Mouse (Mus musculus) forebrain, embryonic 11.5 days (tissue): ENCODE data around the gene Mdm2. TPM values are rescaled to one million over a fixed set of nuclear protein-coding genes. Genes with fewer than 3 reads are reported as not detected.
A peak's percentile ranks its signal among the peaks of the same experiment; 100 is the strongest.

ENCODE experiments used
- ATAC-seq: fragments of 200-750 bp; cut with Nextera tagmentation; replicated peaks from 2 replicates; pipeline ENCODE4 v1.8.0; 2017; ENCODE audit warnings: moderate TSS enrichment; ENCODE audit not compliant: low FRiP score
- DNase-seq: peaks from one replicate; pipeline ENCODE4 v3.0.0-alpha.2; 2017; ENCODE audit warnings: low spot score
- H3K27ac ChIP-seq: fragments of 300-500 bp; sonication (generic); 2 replicates; pipeline ENCODE4 v1.5.1; 2014; ENCODE audit warnings: low read depth, low read length
- H3K27me3 ChIP-seq: fragments of 300-500 bp; sonication (generic); 2 replicates; pipeline ENCODE4 v1.6.1; 2014; ENCODE audit warnings: mild to moderate bottlenecking, low read length, mixed read lengths; ENCODE audit not compliant: control insufficient read depth, insufficient read depth
- H3K36me3 ChIP-seq: fragments of 300-500 bp; sonication (generic); 2 replicates; pipeline ENCODE4 v1.6.1; 2014; ENCODE audit warnings: mild to moderate bottlenecking, low read length, moderate library complexity, mixed read lengths; ENCODE audit not compliant: control insufficient read depth, insufficient read depth
- H3K4me1 ChIP-seq: fragments of 300-500 bp; sonication (generic); replicated peaks from 2 replicates; pipeline ENCODE4 v1.6.1; 2014; ENCODE audit warnings: low read length, mixed read lengths; ENCODE audit not compliant: control insufficient read depth, insufficient read depth
- H3K4me2 ChIP-seq: fragments of 300-500 bp; sonication (generic); 2 replicates; pipeline ENCODE4 v1.6.1; 2014; ENCODE audit warnings: low read depth, mild to moderate bottlenecking, low read length, moderate library complexity, mixed read lengths; ENCODE audit not compliant: severe bottlenecking
- H3K4me3 ChIP-seq: fragments of 300-500 bp; sonication (generic); 2 replicates; pipeline ENCODE4 v1.5.1; 2014; ENCODE audit warnings: low read depth, low read length
- H3K9ac ChIP-seq: fragments of 300-500 bp; sonication (generic); 2 replicates; pipeline ENCODE4 v1.6.1; 2014; ENCODE audit warnings: low read length
- H3K9me3 ChIP-seq: fragments of 300-500 bp; sonication (generic); 2 replicates; pipeline ENCODE4 v1.6.1; 2016; ENCODE audit warnings: low read length, mixed read lengths; ENCODE audit not compliant: control insufficient read depth
- WGBS: fragments of 180-500 bp; shearing (Covaris S2); extraction: QIAGEN DNeasy Blood & Tissue Kit; methylation state at CpG from one replicate; pipeline ENCODE4 v1.1.7; 2014; 5-methylcytosine and 5-hydroxymethylcytosine counted together
- polyA plus RNA-seq: library from polyadenylated mRNA; unstranded; fragments of >200 nt; fragmentation: Nextera tagmentation; extraction: Ambion mirVana; gene quantifications from 2 replicates; pipeline ENCODE4 v1.2.1, GENCODE M21; 2014

Gene Mdm2
- polyA plus RNA-seq, 1 experiment from 2014 or later, result 91.6 TPM

GRCm38 (mm10) chr10:117647158-117647505, 63.4 kb downstream of the Mdm2 start:
- Histone ChIP-seq H3K27ac (no peak overlapping the region), H3K36me3 (no peaks in the 10 kb centered on the region), H3K27me3 (no peaks in the 10 kb centered on the region), H3K4me3 (no peak overlapping the region), H3K4me1 (no peaks in the 10 kb centered on the region), H3K4me2 (no peak overlapping the region), H3K9ac (no peak overlapping the region), H3K9me3 (no peaks in the 10 kb centered on the region)
- 65% methylated on average over 13 of the region's 13 CpGs for WGBS
- peak; percentile 42; the same call in 1 of the 2 replicates for ATAC-seq
- DNase-seq, result no peak

GRCm38 (mm10) chr10:117646482-117647157, 63.9 kb downstream of the Mdm2 start:
- no peaks in the 10 kb centered on the region for H3K9me3 ChIP-seq
- H3K36me3 ChIP-seq, result no peaks in the 10 kb centered on the region
- no peak overlapping the region for H3K4me3 ChIP-seq
- H3K4me2 ChIP-seq, result no peak overlapping the region
- ATAC-seq (no peak), DNase-seq (no peak)
- no peaks in the 10 kb centered on the region for H3K27me3 ChIP-seq
- WGBS, result 88% methylated on average over 5 of the region's 5 CpGs
- no peak overlapping the region for H3K27ac ChIP-seq
- H3K4me1 ChIP-seq, result no peaks in the 10 kb centered on the region
- no peak overlapping the region for H3K9ac ChIP-seq

GRCm38 (mm10) chr10:117645487-117645964, 65.0 kb downstream of the Mdm2 start:
- H3K36me3 ChIP-seq, result no peaks in the 10 kb centered on the region
- 79% methylated on average over 7 of the region's 7 CpGs for WGBS
- H3K9ac ChIP-seq, result no peak overlapping the region
- no peak overlapping the region for H3K4me2 ChIP-seq
- DNase-seq (no peak), ATAC-seq (no peak)
- H3K27me3 ChIP-seq, result no peaks in the 10 kb centered on the region
- H3K27ac ChIP-seq, result no peak overlapping the region
- H3K4me1 ChIP-seq, result no peaks in the 10 kb centered on the region
- no peak overlapping the region for H3K4me3 ChIP-seq
- no peaks in the 10 kb centered on the region for H3K9me3 ChIP-seq

GRCm38 (mm10) chr10:117644828-117645227, 65.7 kb downstream of the Mdm2 start:
- Histone ChIP-seq H3K4me3 (no peak overlapping the region), H3K9me3 (no peaks in the 10 kb centered on the region), H3K36me3 (no peaks in the 10 kb centered on the region), H3K4me1 (no peaks in the 10 kb centered on the region), H3K27ac (no peak overlapping the region), H3K9ac (no peak overlapping the region), H3K27me3 (no peaks in the 10 kb centered on the region), H3K4me2 (no peak overlapping the region)
- ATAC-seq, result no peak
- DNase-seq, result no peak
- 89% methylated on average over 11 of the region's 11 CpGs for WGBS

- Histone ChIP-seq H3K9me3 (no peaks in the 10 kb centered on the region), H3K27ac (no peak overlapping the region), H3K9ac (no peak overlapping the region), H3K4me3 (no peak overlapping the region), H3K4me1 (no peaks in the 10 kb centered on the region), H3K27me3 (no peaks in the 10 kb centered on the region), H3K36me3 (no peaks in the 10 kb centered on the region), H3K4me2 (no peak overlapping the region)
- 88% methylated on average over 8 of the region's 8 CpGs for WGBS
- no peak for DNase-seq
- no peak for ATAC-seq
Observed at GRCm38 (mm10) chr10:117644429-117644748, 66.2 kb downstream of the Mdm2 start.

GRCm38 (mm10) chr10:117643711-117644428, 66.7 kb downstream of the Mdm2 start:
- H3K36me3 ChIP-seq, result no peaks in the 10 kb centered on the region
- 89% methylated on average over 12 of the region's 12 CpGs for WGBS
- ATAC-seq, result no peak

GRCm38 (mm10) chr10:117643302-117643701, 67.3 kb downstream of the Mdm2 start:
- Histone ChIP-seq H3K9me3 (no peaks in the 10 kb centered on the region), H3K4me2 (no peak overlapping the region), H3K27ac (no peak overlapping the region), H3K4me3 (no peak overlapping the region), H3K4me1 (no peaks in the 10 kb centered on the region), H3K27me3 (no peaks in the 10 kb centered on the region), H3K9ac (no peak overlapping the region), H3K36me3 (no peaks in the 10 kb centered on the region)
- DNase-seq (no peak), ATAC-seq (no peak)
- 83% methylated on average over 6 of the region's 6 CpGs for WGBS

More at GRCm38 (mm10) chr10:117643711-117644428, 66.7 kb downstream of the Mdm2 start:
- no peak overlapping the region for H3K9ac ChIP-seq
- DNase-seq, result no peak
- no peaks in the 10 kb centered on the region for H3K4me1 ChIP-seq
- no peak overlapping the region for H3K4me3 ChIP-seq
- H3K4me2 ChIP-seq, result no peak overlapping the region
- no peak overlapping the region for H3K27ac ChIP-seq
- H3K9me3 ChIP-seq, result no peaks in the 10 kb centered on the region
- H3K27me3 ChIP-seq, result no peaks in the 10 kb centered on the region

GRCm38 (mm10) chr10:117642491-117643262, 67.9 kb downstream of the Mdm2 start:
- ATAC-seq (no peak), DNase-seq (no peak)
- no peaks in the 10 kb centered on the region for H3K4me1 ChIP-seq
- H3K4me2 ChIP-seq, result no peak overlapping the region
- no peaks in the 10 kb centered on the region for H3K36me3 ChIP-seq
- WGBS, result 92% methylated on average over 15 of the region's 15 CpGs
- H3K27me3 ChIP-seq, result no peaks in the 10 kb centered on the region
- no peak overlapping the region for H3K27ac ChIP-seq
- H3K9ac ChIP-seq, result no peak overlapping the region
- no peaks in the 10 kb centered on the region for H3K9me3 ChIP-seq
- no peak overlapping the region for H3K4me3 ChIP-seq
